Comparison of ENCODE assay signal across 22 mouse cellular contexts in genomic region chr17:79720681-79721080, GRCm38 (mm10). TPM values are rescaled to one million over a fixed set of nuclear protein-coding genes. Genes with fewer than 3 reads are reported as not detected.
A peak's percentile ranks its signal among the peaks of the same experiment; 100 is the strongest.
DNase-seq lines count a peak whose midpoint lies in the region; ATAC-seq and TF ChIP-seq lines count a peak whose summit lies in the region.
"Had no signal": no experiment of that assay in that cellular context is flagged by ENCODE, and none has a peak within 500 bp of the region (broad histone marks: within the 10 kb centered on the region; RNA-seq: fewer than 3 reads in every experiment).

No protein-coding gene starts in this region.

- H3K4me1 ChIP-seq in heart, adult 2 months (ENCODE audit: control insufficient read depth, insufficient read depth, low read length), result no peaks in the 10 kb centered on the region; the same call in 1 of the 2 replicates
- peaks cover 3% of the 10 kb centered on the region; the same call in 1 of the 2 replicates for H3K4me1 ChIP-seq in heart, embryonic 12.5 days (replicated peaks)
- no peaks in the 10 kb centered on the region for H3K4me1 ChIP-seq in intestine, embryonic 14.5 days (replicated peaks; ENCODE audit: control insufficient read depth, insufficient read depth, low read length)
- H3K4me1 ChIP-seq in intestine, postnatal 0 days (replicated peaks; ENCODE audit: control insufficient read depth, insufficient read depth, low read length), result no peaks in the 10 kb centered on the region; the same call in 1 of the 2 replicates

- no peak overlapping the region for H3K9ac ChIP-seq in heart, adult 2 months (ENCODE audit: low read depth, low read length)
- no peak overlapping the region for H3K9ac ChIP-seq in heart, embryonic 12.5 days
- no peak overlapping the region for H3K9ac ChIP-seq in intestine, embryonic 14.5 days (ENCODE audit: low read length)
- H3K9ac ChIP-seq in intestine, postnatal 0 days (ENCODE audit: low read depth, low read length), result no peak overlapping the region

- no peaks in the 10 kb centered on the region for H3K79me2 ChIP-seq in heart, adult 2 months (replicated peaks; ENCODE audit: control insufficient read depth, insufficient read depth, low read length)

- intact Hi-C loops in heart, adult 2 months (cut with DNase I), result no loop called here

- no peak for TF ChIP-seq EP300 in heart, adult 2 months (IDR thresholded peaks at IDR 0.05; ENCODE audit: insufficient read depth, low read depth, low read length)

- H3K27me3 ChIP-seq in heart, adult 2 months (ENCODE audit: control insufficient read depth, insufficient read depth, low read length), result peaks cover 1% of the 10 kb centered on the region; the same call in 1 of the 2 replicates
- H3K27me3 ChIP-seq in heart, embryonic 12.5 days (replicated peaks), result peaks cover 17% of the 10 kb centered on the region; the same call in 1 of the 2 replicates
- H3K27me3 ChIP-seq in intestine, embryonic 14.5 days (replicated peaks; ENCODE audit: control insufficient read depth, insufficient read depth, low read length), result peaks cover 10% of the 10 kb centered on the region; the same call in 1 of the 2 replicates
- peaks cover 20% of the 10 kb centered on the region; the same call in 1 of the 2 replicates for H3K27me3 ChIP-seq in intestine, postnatal 0 days (replicated peaks; ENCODE audit: control insufficient read depth, insufficient read depth, low read length)
- H3K27me3 ChIP-seq: Patski had no signal

- no peak overlapping the region for H3K27ac ChIP-seq in heart, adult 2 months
- H3K27ac ChIP-seq in heart, embryonic 12.5 days (ENCODE audit: poor library complexity, severe bottlenecking), result no peak overlapping the region
- no peak overlapping the region for H3K27ac ChIP-seq in intestine, embryonic 14.5 days (ENCODE audit: low read depth)
- no peak overlapping the region for H3K27ac ChIP-seq in intestine, postnatal 0 days (ENCODE audit: low read depth, low read length)

- 73% methylated on average over 7 of the region's 7 CpGs for WGBS in heart, adult 2 months
- WGBS in heart, embryonic 12.5 days, result 70% methylated on average over 7 of the region's 7 CpGs
- WGBS in intestine, embryonic 14.5 days, result 77% methylated on average over 7 of the region's 7 CpGs
- WGBS in intestine, postnatal 0 days, result 74% methylated on average over 7 of the region's 7 CpGs

- 0 out of 2 replicates have a peak, but pooled peaks have one; percentile 29 for ATAC-seq in heart, embryonic 12.5 days (ENCODE audit: insufficient number of reproducible peaks, low FRiP score)
- ATAC-seq in intestine, embryonic 14.5 days (replicated peaks; ENCODE audit: low FRiP score, low TSS enrichment, low read depth), result no peak
- no peak for ATAC-seq in intestine, postnatal 0 days
- ATAC-seq: activated CD4-positive, CD25-positive, alpha-beta regulatory T cell, adult 4 months; CD4-positive, CD25-positive, alpha-beta regulatory T cell, adult 4 months; Patski had no signal

- no peak overlapping the region for H3K4me2 ChIP-seq in heart, embryonic 12.5 days
- no peak overlapping the region for H3K4me2 ChIP-seq in intestine, embryonic 14.5 days (ENCODE audit: low read length)
- H3K4me2 ChIP-seq in intestine, postnatal 0 days (replicated peaks; ENCODE audit: low read depth), result no peak overlapping the region

- TF ChIP-seq CTCF in heart, adult 2 months (IDR thresholded peaks at IDR 0.05), result no peak
- no peak for TF ChIP-seq CTCF in intestine, postnatal 0 days (IDR thresholded peaks at IDR 0.05; ENCODE audit: low read depth)

- H3K4me3 ChIP-seq in heart, adult 2 months, result no peak overlapping the region
- H3K4me3 ChIP-seq in heart, embryonic 12.5 days, result no peak overlapping the region
- no peak overlapping the region for H3K4me3 ChIP-seq in intestine, embryonic 14.5 days (ENCODE audit: low read depth, low read length)
- no peak overlapping the region for H3K4me3 ChIP-seq in intestine, postnatal 0 days (ENCODE audit: low read depth, low read length)

- peak; percentile 90 for DNase-seq in heart, adult 11 months
- no peak for DNase-seq in heart, adult 2 months
- no peak for DNase-seq in heart, adult 9 months (ENCODE audit: low spot score in 2 of 2)
- DNase-seq in intestine, embryonic 14.5 days (ENCODE audit: low spot score), result peak; percentile 27
- DNase-seq: adrenal gland, adult 2 months; adrenal gland, adult 8-10 months; adrenal gland, postnatal 10 days; adrenal gland, postnatal 14 days; adrenal gland, postnatal 25 days; adrenal gland, postnatal 36 days; B cell, adult 2 months; cerebellum, adult 11 months; cerebellum, adult 11-12 months; cerebellum, adult 18-20 months had no signal

- no peak for TF ChIP-seq POLR2A in heart, adult 2 months (IDR thresholded peaks at IDR 0.05; ENCODE audit: insufficient read depth, low read depth, low read length)

- no peaks in the 10 kb centered on the region for H3K9me3 ChIP-seq in heart, embryonic 12.5 days (replicated peaks)
- no peaks in the 10 kb centered on the region for H3K9me3 ChIP-seq in intestine, embryonic 14.5 days (ENCODE audit: control insufficient read depth, low read length)
- no peaks in the 10 kb centered on the region for H3K9me3 ChIP-seq in intestine, postnatal 0 days (ENCODE audit: control insufficient read depth)
- H3K9me3 ChIP-seq: G1E had no signal

- H3K36me3 ChIP-seq in heart, adult 2 months (ENCODE audit: control insufficient read depth, insufficient read depth, low read length), result no peaks in the 10 kb centered on the region
- no peaks in the 10 kb centered on the region for H3K36me3 ChIP-seq in heart, embryonic 12.5 days
- H3K36me3 ChIP-seq in intestine, embryonic 14.5 days (ENCODE audit: control insufficient read depth, insufficient read depth, low read length), result no peaks in the 10 kb centered on the region
- no peaks in the 10 kb centered on the region for H3K36me3 ChIP-seq in intestine, postnatal 0 days (ENCODE audit: control insufficient read depth, insufficient read depth)
- H3K36me3 ChIP-seq: G1E had no signal

RNA-seq across cellular contexts. Expression of gene Cyp1b1, which starts 5.8 kb away (rescaled TPM):
- total RNA-seq in heart, adult 2 months (2021), result 1 to 10 TPM; 5.1 to 5.9 TPM
- polyA plus RNA-seq in heart, adult 2 months (2012; rRNA removed), result 4.0 and 4.6 TPM in 2 replicates
- 1.4 and 1.5 TPM in 2 replicates for polyA plus RNA-seq in heart, embryonic 12.5 days (2016; fragmentation: Nextera tagmentation; extraction: Ambion mirVana)
- polyA plus RNA-seq in intestine, embryonic 14.5 days (2014; fragmentation: Nextera tagmentation; extraction: Ambion mirVana), result 11.2 and 13.3 TPM in 2 replicates
- polyA plus RNA-seq in intestine, postnatal 0 days (2015; fragmentation: Nextera tagmentation; extraction: Ambion mirVana), result 3.7 and 4.4 TPM in 2 replicates
- total RNA-seq: CH12.LX, MEL had no signal
- polyA plus RNA-seq: activated CD4-positive, CD25-positive, alpha-beta regulatory T cell, adult 4 months; CD4-positive, CD25-positive, alpha-beta regulatory T cell, adult 4 months; G1E had no signal

Comparison
In these comparisons a context has a peak if more than half of its experiments do, and no peak if none do; other contexts are left out.
1. DNase-seq: peak in heart, adult 11 months (single experiment) and intestine, embryonic 14.5 days (single experiment); none in heart, adult 2 months (0 of 2) and heart, adult 9 months (0 of 2).